Mouse (Mus musculus) G1E (cell line): ENCODE measurements around the gene Mrln. TPM values are rescaled to one million over a fixed set of nuclear protein-coding genes. Genes with fewer than 3 reads are reported as not detected.

Source experiments
- ATAC-seq: 2 replicates; pipeline ENCODE4 v1.8.0; 2016; ENCODE audit warnings: mild to moderate bottlenecking; ENCODE audit not compliant: insufficient number of reproducible peaks, poor library complexity, low FRiP score, severe bottlenecking; ENCODE audit errors: extremely low read depth
- DNase-seq: peaks from one replicate; pipeline ENCODE4 v3.0.0; 2012; ENCODE audit warnings: low spot score
- H3K27me3 ChIP-seq: 2 replicates; pipeline ENCODE4 v1.6.1; 2012; ENCODE audit warnings: mild to moderate bottlenecking, low read length, inconsistent platforms; ENCODE audit not compliant: insufficient read depth
- H3K36me3 ChIP-seq: replicated peaks from 2 replicates; pipeline ENCODE3; 2012; ENCODE audit warnings: mild to moderate bottlenecking, inconsistent platforms
- H3K4me1 ChIP-seq: 2 replicates; pipeline ENCODE4 v1.6.1; 2012; ENCODE audit warnings: low read depth, low read length, inconsistent platforms, mixed read lengths; ENCODE audit not compliant: insufficient read depth
- H3K4me3 ChIP-seq: 2 replicates; pipeline ENCODE4 v1.5.1; 2012; ENCODE audit warnings: low read depth, mild to moderate bottlenecking, inconsistent platforms, low read length, moderate library complexity, mixed read lengths
- H3K9me3 ChIP-seq: replicated peaks from 2 replicates; pipeline ENCODE4 v1.6.1; 2012; ENCODE audit warnings: inconsistent platforms
- CTCF ChIP-seq: IDR thresholded peaks from 2 replicates; pipeline ENCODE4 v1.5.1; 2012; ENCODE audit warnings: low read depth, low read length, inconsistent platforms, mixed read lengths
- GATA1 ChIP-seq: IDR thresholded peaks from 2 replicates; pipeline ENCODE4 v1.6.1; 2012; ENCODE audit warnings: borderline replicate concordance, low read length, inconsistent platforms, mixed read lengths
- GATA2 ChIP-seq: IDR thresholded peaks from 2 replicates; pipeline ENCODE4 v1.6.1; 2012; ENCODE audit warnings: low read depth, low read length, inconsistent platforms, borderline replicate concordance
- POLR2AphosphoS5 ChIP-seq: IDR thresholded peaks from 2 replicates; pipeline ENCODE4 v1.6.1; 2012; ENCODE audit warnings: low read depth, low read length, inconsistent platforms; ENCODE audit not compliant: insufficient replicate concordance
- TAL1 ChIP-seq: conservative IDR thresholded peaks from 2 replicates; pipeline ENCODE4 v1.6.1; 2012; ENCODE audit warnings: low read depth, low read length, inconsistent platforms, mixed read lengths
- polyA plus RNA-seq: library from polyadenylated mRNA; stranded (reverse); fragments of >175 nt; gene quantifications from 2 replicates; pipeline ENCODE4 v1.2.3, GENCODE M21; 2012
- total RNA-seq, 2 experiments: library from RNA; stranded (forward) in 1 of 2; stranded (reverse) in 1 of 2; fragments of 200-1000 nt in 1 of 2; fragments of >200 nt in 1 of 2; fragmentation: Nextera tagmentation in 1 of 2; gene quantifications; 2 replicates each; pipeline ENCODE4 v1.2.3; 2014 to 2017

The Mrln gene
- total and polyA plus RNA-seq, 3 experiments = 1.7 TPM; not detected in 2

DNA sequence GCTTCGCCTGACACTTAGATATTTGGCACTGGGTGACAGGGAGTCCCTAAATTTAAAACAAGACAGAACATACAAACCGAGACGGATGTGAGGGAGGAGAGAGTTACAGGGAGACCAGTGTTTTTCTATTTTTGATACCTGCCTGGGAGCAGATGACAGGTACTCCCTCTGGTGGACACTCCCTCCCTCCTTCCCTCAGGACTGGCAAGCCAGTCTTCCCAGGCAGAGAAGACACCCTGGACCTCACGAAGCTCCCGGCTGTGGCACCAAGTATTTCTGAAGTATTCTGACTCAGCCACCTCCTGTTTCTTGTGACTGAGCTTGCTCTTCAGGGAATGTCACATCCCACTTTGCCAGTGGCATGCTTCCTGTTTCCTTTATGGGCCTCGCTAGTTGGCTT lies 38.6 kb upstream of the Mrln start:
- H3K9me3 ChIP-seq = no peaks in the 10 kb centered on the region
- peaks cover 94% of the 10 kb centered on the region for H3K36me3 ChIP-seq
- H3K4me3 ChIP-seq = no peak overlapping the region
- H3K4me1 ChIP-seq = no peaks in the 10 kb centered on the region
- TF ChIP-seq CTCF = no peak
- no peak for TF ChIP-seq TAL1
- TF ChIP-seq GATA1 = no peak
- TF ChIP-seq POLR2AphosphoS5 = no peak
- TF ChIP-seq GATA2 = no peak
- ATAC-seq (no peak), DNase-seq (no peak)
- H3K27me3 ChIP-seq = no peaks in the 10 kb centered on the region

DNA sequence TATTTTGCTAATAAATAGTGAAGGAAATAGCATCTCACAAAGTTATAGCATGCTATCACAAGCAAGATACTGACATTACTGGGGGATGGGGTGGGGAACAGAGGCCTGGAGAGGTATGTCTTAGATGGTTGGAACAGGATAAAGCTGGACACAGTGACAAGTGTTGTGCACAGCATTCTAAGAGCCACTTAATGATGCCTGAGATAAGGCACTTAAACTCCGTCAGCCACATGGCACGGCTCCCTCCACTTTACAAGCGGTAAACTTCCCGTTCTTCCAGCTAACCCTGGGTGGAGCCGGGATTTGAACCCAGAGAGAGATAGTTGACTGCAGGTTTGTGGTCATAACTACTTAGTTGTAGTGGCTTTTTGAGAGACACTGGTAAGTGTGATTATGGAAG lies 38.0 kb upstream of the Mrln start:
- DNase-seq (no peak), ATAC-seq (no peak)
- TF ChIP-seq CTCF (no peak), POLR2AphosphoS5 (no peak), GATA2 (no peak), GATA1 (no peak), TAL1 (no peak)
- no peaks in the 10 kb centered on the region for H3K9me3 ChIP-seq
- H3K4me1 ChIP-seq = no peaks in the 10 kb centered on the region
- peaks cover 95% of the 10 kb centered on the region for H3K36me3 ChIP-seq
- no peaks in the 10 kb centered on the region for H3K27me3 ChIP-seq
- no peak overlapping the region for H3K4me3 ChIP-seq

DNA sequence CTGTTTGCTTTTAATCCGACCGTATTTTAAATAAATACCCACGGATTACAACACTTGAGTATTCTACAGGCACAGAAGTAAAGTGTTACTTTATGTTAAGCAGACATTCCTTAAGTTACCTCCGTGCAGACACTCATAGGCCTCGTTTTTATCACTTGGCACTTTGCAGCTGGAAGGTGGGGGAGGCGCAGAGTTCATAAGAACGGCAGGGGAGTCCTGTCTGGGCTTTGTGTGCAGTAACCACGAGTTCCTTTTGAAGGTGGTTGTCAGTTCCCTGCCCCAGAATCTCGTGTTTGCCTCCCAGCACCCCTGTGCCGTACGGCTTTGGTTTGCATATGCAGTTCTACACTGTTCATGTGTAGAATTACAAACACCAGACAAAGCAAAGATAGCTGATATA lies 36.8 kb upstream of the Mrln start:
- no peaks in the 10 kb centered on the region for H3K27me3 ChIP-seq
- DNase-seq (no peak), ATAC-seq (no peak)
- H3K36me3 ChIP-seq = peaks cover 95% of the 10 kb centered on the region
- TF ChIP-seq TAL1 (no peak), POLR2AphosphoS5 (no peak), CTCF (no peak), GATA2 (no peak), GATA1 (no peak)
- H3K4me1 ChIP-seq = no peaks in the 10 kb centered on the region
- no peaks in the 10 kb centered on the region for H3K9me3 ChIP-seq
- no peak overlapping the region for H3K4me3 ChIP-seq

DNA sequence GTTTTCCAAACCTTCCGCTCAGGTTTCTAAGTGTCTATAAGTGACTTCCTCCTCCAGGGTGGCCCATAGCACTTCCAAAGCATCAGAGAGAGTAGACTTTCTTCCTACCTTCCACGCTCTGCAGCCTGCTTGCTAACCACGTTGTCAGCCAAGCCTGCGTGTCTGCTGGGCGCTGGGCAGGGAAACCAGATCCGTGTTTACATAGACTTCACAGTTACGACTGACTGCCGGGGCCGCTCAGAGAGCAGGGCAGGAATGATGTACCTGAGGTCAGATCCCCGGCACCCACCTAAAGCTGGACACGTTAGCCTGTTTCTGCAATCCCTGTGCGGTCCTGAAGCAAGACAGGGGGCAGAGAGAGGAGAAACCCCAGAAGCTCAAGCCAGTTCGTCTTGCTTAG lies 36.1 kb upstream of the Mrln start:
- H3K36me3 ChIP-seq = peaks cover 96% of the 10 kb centered on the region
- TF ChIP-seq TAL1 = no peak
- no peak for TF ChIP-seq CTCF
- no peak for TF ChIP-seq GATA1
- TF ChIP-seq GATA2 = no peak
- TF ChIP-seq POLR2AphosphoS5 = no peak
- no peaks in the 10 kb centered on the region for H3K27me3 ChIP-seq
- ATAC-seq = no peak
- no peak overlapping the region for H3K4me3 ChIP-seq
- DNase-seq = no peak
- H3K9me3 ChIP-seq = no peaks in the 10 kb centered on the region
- no peaks in the 10 kb centered on the region for H3K4me1 ChIP-seq

DNA sequence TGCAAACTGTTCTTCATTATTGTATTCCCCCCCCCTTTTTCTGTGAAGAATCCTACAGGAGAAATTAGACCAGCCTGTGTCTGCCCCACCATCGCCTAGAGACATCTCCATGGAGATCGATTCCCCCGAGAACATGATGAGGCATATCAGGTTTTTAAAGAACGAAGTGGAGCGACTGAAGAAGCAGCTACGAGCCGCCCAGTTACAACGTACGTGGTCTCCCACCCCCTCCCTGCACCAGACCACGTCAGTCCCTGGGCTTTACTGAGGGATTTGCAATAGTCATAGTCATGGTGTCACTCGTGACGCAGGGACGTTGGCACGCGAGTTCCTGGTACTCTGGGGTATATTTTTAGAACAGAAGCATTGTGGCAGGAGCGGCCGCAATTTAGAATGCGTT lies 35.4 kb upstream of the Mrln start:
- DNase-seq (no peak), ATAC-seq (no peak)
- no peak for TF ChIP-seq GATA1
- H3K9me3 ChIP-seq = no peaks in the 10 kb centered on the region
- H3K27me3 ChIP-seq = no peaks in the 10 kb centered on the region
- no peak overlapping the region for H3K4me3 ChIP-seq
- peaks cover 96% of the 10 kb centered on the region for H3K36me3 ChIP-seq
- no peaks in the 10 kb centered on the region for H3K4me1 ChIP-seq

DNA sequence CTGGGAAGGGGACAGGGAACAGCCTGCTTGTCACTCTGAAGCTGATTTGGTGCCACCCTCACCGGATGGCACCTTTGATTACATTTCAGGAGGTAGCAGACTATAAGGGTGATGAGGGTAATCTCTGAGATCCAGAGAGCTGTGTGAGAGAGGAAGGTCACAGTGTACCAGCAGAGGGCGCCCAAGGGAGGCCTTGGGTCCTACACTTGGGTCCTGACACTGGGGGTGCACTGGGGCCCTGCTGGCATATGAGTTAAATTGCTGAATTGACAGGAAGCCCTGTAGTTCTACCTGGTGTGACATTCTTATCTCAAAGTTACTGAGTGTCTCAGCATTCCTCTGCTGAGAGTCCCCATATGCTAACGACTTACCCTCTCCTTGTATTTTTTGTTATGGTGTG lies 31.1 kb upstream of the Mrln start:
- peak; percentile 54; the same call in 1 of the 2 replicates for ATAC-seq

DNA sequence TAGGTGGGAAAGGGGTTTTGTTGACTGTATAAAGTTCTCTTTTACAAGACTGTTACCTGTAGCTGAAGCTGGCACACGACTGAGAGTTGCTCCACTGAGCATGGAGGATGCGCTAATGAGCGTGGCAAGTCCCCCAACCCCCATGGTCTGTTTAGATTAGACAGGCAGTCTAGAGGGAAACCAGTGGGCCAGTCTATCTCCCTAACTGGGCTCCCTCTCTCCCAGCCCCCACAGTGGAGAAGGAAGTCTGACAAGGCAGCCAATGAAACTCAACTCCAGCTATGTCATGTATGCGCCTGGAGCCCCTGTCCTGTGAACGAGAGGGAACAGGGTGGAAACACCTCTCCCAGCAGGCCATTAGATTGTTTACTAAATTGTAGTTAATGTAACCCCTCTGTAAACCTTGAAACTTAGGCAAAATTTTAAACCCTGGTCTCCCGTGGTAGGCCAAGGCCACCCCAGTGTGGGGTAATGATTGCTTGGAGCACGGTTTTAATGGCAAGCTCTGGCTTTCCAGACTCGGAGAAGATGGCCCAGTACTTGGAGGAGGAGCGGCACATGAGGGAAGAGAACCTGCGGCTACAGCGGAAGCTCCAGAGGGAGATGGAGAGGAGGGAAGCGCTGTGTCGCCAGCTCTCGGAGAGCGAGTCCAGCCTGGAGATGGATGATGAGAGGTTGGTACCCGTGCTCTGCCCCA lies 29.8 kb upstream of the Mrln start:
- H3K27me3 ChIP-seq = no peaks in the 10 kb centered on the region
- TF ChIP-seq POLR2AphosphoS5 = no peak
- no peak overlapping the region for H3K4me3 ChIP-seq
- no peaks in the 10 kb centered on the region for H3K9me3 ChIP-seq
- no peaks in the 10 kb centered on the region for H3K4me1 ChIP-seq
- no peak for DNase-seq
- no peak for ATAC-seq
- peaks cover 92% of the 10 kb centered on the region for H3K36me3 ChIP-seq

More for the DNA sequence above, 31.1 kb upstream of the Mrln start:
- Histone ChIP-seq H3K4me3 (no peak overlapping the region), H3K27me3 (no peaks in the 10 kb centered on the region), H3K9me3 (no peaks in the 10 kb centered on the region), H3K4me1 (no peaks in the 10 kb centered on the region), H3K36me3 (peaks cover 94% of the 10 kb centered on the region)
- DNase-seq = peak; percentile 55
- TF ChIP-seq GATA1 = no peak
- peak; percentile 65 for TF ChIP-seq CTCF
